Mouse (Mus musculus) forelimb bud, embryonic 11.5 days (tissue): ENCODE data around the gene Fgfr1op.
"Not testable (repeated sequence)": the region's sequence is repeated elsewhere in the genome, so short reads cannot be mapped to it uniquely, and the experiment has no call there.

ENCODE experiments used
- DNase-seq: peaks from one replicate; pipeline ENCODE4 v3.0.0-alpha.2; 2012; ENCODE audit warnings: low read depth, low spot score

Gene Fgfr1op

DNA sequence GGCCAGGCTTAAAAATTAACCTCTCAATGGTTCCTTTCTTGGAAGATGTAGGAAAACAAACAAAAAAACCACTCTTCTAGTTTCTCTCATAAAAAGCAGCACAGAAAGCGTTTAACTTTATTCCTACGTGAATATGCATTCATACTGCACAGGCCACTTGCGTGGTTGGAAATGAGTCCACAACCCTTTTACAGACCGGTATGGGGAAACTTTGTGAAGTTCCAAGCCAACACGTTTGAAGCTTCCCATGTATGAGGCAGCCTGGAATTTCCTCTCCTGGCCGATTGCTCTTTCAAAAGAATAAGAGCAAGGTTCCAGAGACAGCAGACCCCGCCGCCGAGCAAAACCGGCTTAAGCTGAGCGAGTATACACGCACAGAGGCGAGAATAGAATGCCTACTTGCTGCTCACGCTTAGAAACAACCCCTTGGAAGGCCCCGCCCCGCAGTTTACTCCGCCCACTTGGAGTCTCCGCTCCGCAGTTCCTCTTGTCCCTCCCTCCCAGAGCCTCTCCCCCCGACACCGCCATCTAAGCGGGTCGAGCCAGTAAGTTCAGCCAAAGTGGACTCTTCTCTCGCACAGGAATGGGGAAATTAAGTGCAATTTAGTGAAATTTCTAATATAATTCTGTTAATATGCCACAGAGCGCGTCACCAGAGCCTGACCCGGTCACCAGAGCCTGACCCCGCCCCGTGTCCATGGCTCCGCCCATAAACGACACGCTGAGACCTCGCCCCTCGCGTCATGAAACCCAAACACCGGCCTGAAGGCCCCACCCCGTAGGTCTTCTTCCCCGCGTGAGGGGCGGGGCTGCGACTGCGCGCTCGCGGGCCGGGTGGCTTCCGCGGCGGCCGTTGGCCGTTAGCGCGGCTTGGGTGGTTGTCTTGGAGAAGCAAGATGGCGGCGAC is at the start of gene Fgfr1op:
Fgfr1op (plus strand) TSS at position 801 of the 907 bp plus-strand sequence.
- DNase-seq = not testable (repeated sequence)

- DNase-seq = not testable (repeated sequence)
These were observed 48.9 kb upstream of the Fgfr1op start for GRCm38 (mm10) chr17:8116378-8116777.

DNA sequence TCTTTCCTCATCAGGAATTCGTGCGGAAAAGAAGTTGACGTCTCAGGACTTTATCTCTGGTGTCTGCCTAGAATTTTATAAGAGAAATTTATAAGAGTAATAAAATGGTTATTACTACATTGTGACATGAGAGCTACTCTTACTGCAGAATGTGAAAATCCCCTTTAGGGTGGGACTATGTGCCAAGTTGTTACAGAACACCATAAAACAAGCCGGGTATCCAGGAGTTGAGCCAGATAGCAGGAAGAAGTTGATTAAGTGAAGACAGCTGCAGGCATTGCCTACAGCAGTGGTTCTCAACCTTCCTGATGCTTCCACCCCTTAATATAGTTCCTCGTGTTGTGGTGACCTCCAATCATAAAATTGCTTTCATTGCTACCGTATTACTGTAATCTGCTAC is 48.4 kb upstream of the Fgfr1op start:
- DNase-seq = not testable (repeated sequence)

GRCm38 (mm10) chr17:8122974-8123373 is 42.3 kb upstream of the Fgfr1op start:
- not testable (repeated sequence) for DNase-seq

DNA sequence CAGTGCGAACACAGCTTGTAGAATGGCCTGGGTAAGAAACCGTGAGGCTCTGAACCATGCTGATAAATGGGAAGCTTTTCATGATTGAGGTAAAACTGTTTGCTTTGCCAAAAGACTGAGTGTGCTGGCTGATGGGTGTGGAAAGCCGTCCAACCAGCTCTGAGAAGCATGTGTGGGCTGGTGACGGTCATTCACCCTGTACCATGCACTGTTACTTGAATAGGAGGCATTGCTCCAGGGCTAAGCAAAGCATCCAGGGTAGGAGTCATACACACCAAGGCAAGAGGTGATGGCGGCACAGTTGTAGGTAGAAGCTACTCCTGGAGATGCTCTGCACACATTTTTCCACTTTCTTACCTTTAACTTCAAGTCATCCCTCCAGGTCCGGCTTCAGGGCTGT is 40.7 kb upstream of the Fgfr1op start:
- DNase-seq = not testable (repeated sequence)

- DNase-seq = not testable (repeated sequence)
These were observed 36.8 kb upstream of the Fgfr1op start for GRCm38 (mm10) chr17:8128326-8128993.

- DNase-seq = not testable (repeated sequence)
These were observed 35.7 kb upstream of the Fgfr1op start for GRCm38 (mm10) chr17:8129578-8129977.

DNA sequence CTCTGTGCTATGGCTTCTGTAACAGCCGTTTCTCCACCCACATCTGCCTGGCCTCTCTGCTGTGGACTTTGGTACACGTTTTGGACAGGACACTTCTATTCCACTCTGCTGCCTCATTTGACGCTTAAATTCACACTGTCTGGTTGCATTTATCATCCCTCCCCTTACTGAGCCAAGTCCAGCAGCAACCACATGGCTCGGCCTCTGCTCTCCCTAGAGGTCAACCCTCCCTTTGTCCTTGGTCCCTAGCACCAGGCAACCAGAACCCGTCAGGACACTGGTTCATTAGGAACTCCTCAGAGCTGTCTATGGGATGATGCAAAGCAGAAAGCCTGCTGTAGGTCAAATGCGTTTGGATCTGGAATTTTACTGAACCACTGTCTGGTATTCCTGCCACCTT is 34.5 kb upstream of the Fgfr1op start:
- DNase-seq = not testable (repeated sequence)

DNA sequence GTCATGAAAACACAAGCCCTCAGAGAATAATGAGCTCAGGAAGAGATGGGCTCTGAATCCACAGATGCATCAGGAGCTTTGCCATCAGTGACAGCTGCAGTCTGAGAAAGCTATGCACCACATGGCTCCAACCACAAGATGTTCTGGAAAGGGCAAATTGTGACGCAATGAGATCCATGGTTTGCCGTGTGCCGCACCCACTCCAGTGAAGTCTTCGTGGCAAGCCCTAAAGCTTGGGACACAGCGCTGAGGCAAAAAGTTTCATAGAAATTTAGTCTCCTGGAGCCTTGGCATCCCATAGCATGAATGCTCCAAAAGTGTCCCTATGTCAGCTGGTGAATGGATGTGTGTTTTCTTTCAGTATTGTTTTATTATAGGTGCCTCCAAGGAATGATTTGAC is 27.2 kb upstream of the Fgfr1op start:
- DNase-seq = not testable (repeated sequence)

- not testable (repeated sequence) for DNase-seq
These were observed 25.1 kb upstream of the Fgfr1op start for GRCm38 (mm10) chr17:8140210-8140609.

GRCm38 (mm10) chr17:8143802-8144673 is 21.3 kb upstream of the Fgfr1op start:
- not testable (repeated sequence) for DNase-seq

DNA sequence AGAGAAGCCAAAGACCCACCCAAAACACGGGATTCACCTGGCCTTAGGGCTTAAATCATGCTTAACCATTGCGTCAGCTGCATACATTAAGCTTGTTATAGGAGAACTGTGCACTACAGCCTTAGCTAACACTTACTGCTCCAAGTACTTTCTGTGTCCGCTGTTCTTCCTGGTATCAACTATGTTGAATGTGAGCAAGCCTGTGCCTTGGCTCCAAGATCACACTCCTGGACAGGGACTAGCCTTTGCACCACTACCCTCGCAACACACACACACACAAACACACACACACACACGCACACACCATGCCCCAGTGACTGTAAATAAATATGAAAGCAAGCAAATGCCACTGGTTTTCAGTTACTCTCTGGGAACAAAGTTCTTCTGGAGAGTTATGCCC is 18.4 kb upstream of the Fgfr1op start:
- DNase-seq = not testable (repeated sequence)

DNA sequence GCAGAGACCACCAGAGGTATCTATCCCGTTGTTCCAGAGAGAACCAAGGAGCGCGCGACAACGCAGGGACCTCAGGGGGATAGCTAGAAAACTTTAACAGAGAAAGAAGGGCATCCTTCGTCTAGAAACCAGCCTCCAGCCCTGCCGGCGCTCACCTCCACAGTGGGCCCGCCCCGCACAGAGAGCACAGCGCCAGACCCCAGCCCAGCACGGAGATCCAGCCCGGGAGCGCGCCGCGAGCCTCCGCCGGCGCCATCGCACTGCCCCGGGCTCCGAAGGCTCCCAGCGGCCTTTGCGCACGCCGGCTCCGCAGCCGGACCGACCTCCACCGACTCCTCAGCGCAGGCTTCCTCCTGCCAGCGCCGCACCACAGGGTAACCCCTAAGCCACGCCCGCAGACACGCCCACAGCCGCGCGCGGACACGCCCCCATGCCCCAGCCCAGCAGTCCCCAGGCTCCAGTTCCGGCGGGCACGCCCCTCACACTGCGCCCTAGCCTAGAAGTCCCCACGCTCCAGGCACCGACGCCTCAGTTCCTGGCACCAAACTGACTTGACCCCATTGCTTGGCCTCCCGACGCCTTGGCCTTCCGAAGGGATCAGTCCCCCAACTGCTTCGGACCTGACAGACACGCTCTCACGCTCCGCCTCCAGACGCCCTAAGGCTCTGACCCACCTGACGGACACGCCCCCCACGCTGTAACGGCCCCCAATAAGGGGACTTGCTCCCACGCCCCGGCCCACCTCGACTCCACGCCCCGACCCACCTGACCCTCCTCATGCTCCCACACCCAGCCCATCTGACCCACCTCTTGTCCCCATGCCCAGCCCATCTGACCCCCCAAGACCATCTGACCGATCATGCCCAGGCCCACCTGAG is 17.6 kb upstream of the Fgfr1op start, which contains the start of the genes Gm49673 and Rnaset2a:
Gm49673 (minus strand) TSS at position 350 of the 878 bp plus-strand sequence.
Rnaset2a (minus strand) TSS at position 659 of the 878 bp plus-strand sequence.
- DNase-seq = peak; percentile 41

GRCm38 (mm10) chr17:8155010-8155409 is 10.3 kb upstream of the Fgfr1op start:
- DNase-seq = not testable (repeated sequence)

DNA sequence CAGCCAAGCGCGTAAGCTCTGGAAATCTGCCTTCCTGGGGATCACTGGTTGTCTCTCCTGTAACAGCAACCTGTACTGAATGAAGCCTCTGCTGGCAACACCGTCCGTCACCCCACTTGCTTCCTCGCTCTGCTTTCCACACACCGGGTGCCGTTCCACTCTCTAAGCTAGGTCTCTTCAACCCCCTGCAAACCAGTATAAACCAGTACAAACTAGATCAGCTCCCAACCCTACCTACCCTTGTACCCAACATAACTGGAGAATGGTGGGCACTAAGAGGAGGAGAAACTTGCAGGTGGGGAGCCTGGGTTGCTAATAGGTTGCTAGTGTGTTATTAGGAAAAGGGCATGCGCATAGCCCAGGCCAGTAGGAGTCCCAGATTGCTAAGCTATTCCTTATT is 9.3 kb upstream of the Fgfr1op start:
- not testable (repeated sequence) for DNase-seq

DNA sequence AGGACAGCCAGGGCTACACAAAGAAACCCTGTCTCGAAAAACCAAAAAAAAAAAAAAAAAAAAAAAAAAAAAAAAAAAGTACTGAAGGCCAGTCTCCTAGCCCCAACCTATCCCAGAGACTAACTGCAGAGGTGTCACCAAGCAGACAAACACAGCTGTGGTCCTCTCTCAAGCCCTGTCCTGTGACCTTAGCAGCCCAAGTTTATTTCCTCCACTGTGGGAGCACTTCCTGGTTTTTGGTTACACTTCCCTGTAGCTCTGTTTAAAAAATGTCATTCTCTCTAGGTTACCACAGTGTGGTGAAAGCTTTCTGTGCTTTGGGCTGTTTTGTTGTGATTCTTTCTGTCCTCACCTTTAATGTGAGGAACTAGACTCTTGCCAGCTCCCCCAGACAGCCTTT is 6.7 kb upstream of the Fgfr1op start:
- DNase-seq = not testable (repeated sequence)

GRCm38 (mm10) chr17:8160969-8161368 is 4.3 kb upstream of the Fgfr1op start:
- DNase-seq = not testable (repeated sequence)

DNA sequence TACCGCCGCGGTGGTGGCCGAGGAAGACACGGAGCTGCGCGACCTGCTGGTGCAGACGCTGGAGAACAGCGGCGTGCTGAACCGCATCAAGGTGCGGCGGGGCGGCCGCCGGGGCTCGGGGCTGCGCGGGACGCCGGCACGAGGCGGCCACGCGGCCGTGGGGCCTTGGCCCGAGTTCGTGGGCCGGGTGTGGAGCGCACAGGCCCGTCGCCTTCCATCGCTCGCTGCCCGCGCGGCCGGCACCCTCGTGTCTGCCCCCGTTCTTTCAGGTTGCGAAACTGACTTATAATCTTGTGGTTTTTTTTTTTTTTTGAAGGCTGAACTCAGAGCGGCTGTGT is 276 bp downstream of the Fgfr1op start:
- DNase-seq = not testable (repeated sequence)

DNA sequence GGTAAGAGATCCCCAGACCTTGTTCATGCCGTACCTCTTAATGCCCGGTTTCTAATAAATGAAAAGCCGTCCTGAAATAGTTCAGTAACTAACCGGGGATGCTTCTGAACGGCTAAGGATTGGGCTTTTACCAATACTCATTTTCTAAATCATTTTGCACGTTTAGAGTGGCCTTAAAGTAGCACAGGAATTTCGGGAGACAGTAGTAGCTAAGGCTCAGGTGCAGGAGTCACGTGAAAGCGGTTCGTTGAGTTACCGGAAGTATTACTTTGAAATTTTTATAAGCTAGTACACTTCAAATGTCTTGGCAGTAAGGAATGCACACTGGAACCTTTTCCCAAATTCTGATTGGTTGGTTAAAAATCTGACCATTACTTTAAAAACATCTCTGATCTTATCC is 676 bp downstream of the Fgfr1op start:
- not testable (repeated sequence) for DNase-seq

DNA sequence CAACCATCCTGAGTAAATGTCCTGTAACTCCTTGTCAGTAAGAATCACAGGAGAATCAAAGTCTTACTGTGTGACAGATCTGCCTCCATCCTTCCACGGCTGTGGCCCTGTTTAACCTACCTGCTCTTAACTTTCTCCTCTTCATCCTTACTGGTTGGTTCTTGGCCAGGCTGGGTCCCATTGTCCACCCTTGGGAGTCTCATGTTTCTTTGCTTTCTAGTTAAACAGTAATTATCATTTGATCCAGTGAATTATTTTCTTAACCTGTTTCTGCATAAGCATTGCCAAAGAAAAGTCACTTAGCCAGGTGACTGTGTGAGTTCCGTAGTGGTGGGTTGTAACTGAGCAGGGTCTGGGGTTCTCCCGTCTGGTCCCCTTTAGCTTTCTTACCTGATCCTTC is 1.2 kb downstream of the Fgfr1op start:
- DNase-seq = not testable (repeated sequence)
